Mouse (Mus musculus) R1 (cell line): ENCODE data around the gene Brd3os.

Source experiments
- DNase-seq: peaks from one replicate; pipeline ENCODE4 v3.0.0-alpha.2; 2018; ENCODE audit warnings: low read depth, low spot score

Brd3os gene

GRCm38 (mm10) chr2:27421293-27422068, 20.6 kb upstream of the Brd3os start:
- no peak for DNase-seq

- DNase-seq = no peak
Measured at GRCm38 (mm10) chr2:27423596-27423995, 18.5 kb upstream of the Brd3os start.

- DNase-seq = peak; percentile 73
Measured at GRCm38 (mm10) chr2:27425161-27425611, 16.9 kb upstream of the Brd3os start.

GRCm38 (mm10) chr2:27425751-27426405, 16.2 kb upstream of the Brd3os start:
- peak; percentile 48 for DNase-seq

GRCm38 (mm10) chr2:27426406-27426854, 15.7 kb upstream of the Brd3os start:
- no peak for DNase-seq

GRCm38 (mm10) chr2:27426855-27427457, 15.2 kb upstream of the Brd3os start, which contains the start of gene Vav2:
Gene Vav2, minus strand, starts transcription at chr2:27427033.
- peak; percentile 95 for DNase-seq

GRCm38 (mm10) chr2:27428071-27428470, 14.1 kb upstream of the Brd3os start:
- peak; percentile 89 for DNase-seq

- no peak for DNase-seq
Measured at GRCm38 (mm10) chr2:27430621-27431020, 11.5 kb upstream of the Brd3os start.

- DNase-seq = no peak
Measured at GRCm38 (mm10) chr2:27432599-27432998, 9.5 kb upstream of the Brd3os start.

- DNase-seq = no peak
Measured at GRCm38 (mm10) chr2:27437876-27438275, 4.2 kb upstream of the Brd3os start.

GRCm38 (mm10) chr2:27438281-27438680, 3.8 kb upstream of the Brd3os start:
- DNase-seq = peak; percentile 68

- no peak for DNase-seq
Measured at GRCm38 (mm10) chr2:27442708-27443449, 755 bp downstream of the Brd3os start.

GRCm38 (mm10) chr2:27443450-27443708, 1.3 kb downstream of the Brd3os start:
- no peak for DNase-seq

- DNase-seq = no peak
Measured at GRCm38 (mm10) chr2:27445910-27446309, 3.8 kb downstream of the Brd3os start.

GRCm38 (mm10) chr2:27446812-27447211, 4.7 kb downstream of the Brd3os start:
- no peak for DNase-seq

GRCm38 (mm10) chr2:27447782-27448181, 5.7 kb downstream of the Brd3os start:
- peak; percentile 69 for DNase-seq

- no peak for DNase-seq
Measured at GRCm38 (mm10) chr2:27450226-27450625, 8.1 kb downstream of the Brd3os start.

GRCm38 (mm10) chr2:27459735-27460134, 17.6 kb downstream of the Brd3os start:
- DNase-seq = no peak

GRCm38 (mm10) chr2:27460163-27460562, 18.0 kb downstream of the Brd3os start:
- no peak for DNase-seq

- DNase-seq = no peak
Measured at GRCm38 (mm10) chr2:27460651-27461050, 18.5 kb downstream of the Brd3os start.

- DNase-seq = no peak
Measured at GRCm38 (mm10) chr2:27461881-27462660, 19.9 kb downstream of the Brd3os start.
